Mouse (Mus musculus) small intestine, adult 2 months (tissue): ENCODE measurements around the gene Tdrd7.

ENCODE experiments used
- CTCF ChIP-seq: fragments of 200-500 bp; IDR thresholded peaks from 2 replicates; pipeline ENCODE4 v1.5.1; 2012; ENCODE audit warnings: low read depth, mild to moderate bottlenecking, control low read depth, inconsistent platforms, low read length, moderate library complexity, mixed read lengths; ENCODE audit not compliant: insufficient replicate concordance, insufficient read length; ENCODE audit errors: extremely low read depth
- POLR2A ChIP-seq: fragments of 200-500 bp; IDR thresholded peaks from 2 replicates; pipeline ENCODE4 v1.6.1; 2012; ENCODE audit warnings: low read depth, mild to moderate bottlenecking, control low read depth, inconsistent platforms, low read length, moderate library complexity

GRCm38 (mm10) chr4:45971806-45972447 is 6.8 kb downstream of the Tdrd7 start:
- peak; percentile 82 for TF ChIP-seq CTCF
- TF ChIP-seq POLR2A = peak; percentile 85
